Mouse (Mus musculus): ENCODE results near the gene Prrt2. TPM values are rescaled to one million over a fixed set of nuclear protein-coding genes. Genes with fewer than 3 reads are reported as not detected.
A peak's percentile ranks its signal among the peaks of the same experiment; 100 is the strongest.

Prrt2 gene
- total RNA-seq, 1 experiment, result 0.36 TPM

DNA sequence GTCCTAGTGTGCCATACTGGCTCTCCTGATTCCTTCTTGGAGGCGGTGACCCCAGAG is 45.3 kb downstream of the Prrt2 start, which contains the start of gene Cdipt:
Cdipt (plus strand) TSS at position 22 of the 57 bp plus-strand sequence.
- Histone ChIP-seq H3K4me3 (ENCODE audit: insufficient read depth in 1 of 2, low read depth in 1 of 2, low read length in 2 of 2, poor library complexity in 1 of 2, severe bottlenecking in 1 of 2) (peak within 1 kb of the TSS; percentile 78 to 82), H3K4me1 (ENCODE audit: control insufficient read depth in 2 of 2, insufficient read depth in 2 of 2, low read length in 2 of 2, poor library complexity in 1 of 2) (peaks cover 0 to 8% of the 10 kb centered on the region in 2 experiments; a peak in 2 of 4 replicates), H3K36me3 (ENCODE audit: control insufficient read depth, insufficient read depth, low read length, poor library complexity, severe bottlenecking) (peaks cover 23% of the 10 kb centered on the region), H3K9me3 (ENCODE audit: control insufficient read depth, insufficient read depth, low read depth, low read length) (no peaks in the 10 kb centered on the region), H3K27ac (ENCODE audit: insufficient read depth, low read depth, low read length, poor library complexity, severe bottlenecking) (peak within 1 kb of the TSS; percentile 92), H3K9ac (ENCODE audit: insufficient read depth, low read depth, low read length, poor library complexity, severe bottlenecking) (peak within 1 kb of the TSS; percentile 88)
- TF ChIP-seq CHD2 (IDR thresholded peaks at IDR 0.05; ENCODE audit: low read depth, low read length) (no peak), ZNF384 (IDR thresholded peaks at IDR 0.05; ENCODE audit: low read depth, low read length) (no peak), ZC3H11A (IDR thresholded peaks at IDR 0.05; ENCODE audit: borderline replicate concordance, low read depth, low read length) (no peak), HCFC1 (IDR thresholded peaks at IDR 0.05; ENCODE audit: borderline replicate concordance, insufficient read depth, low read length) (no peak), MAFK (IDR thresholded peaks at IDR 0.05; ENCODE audit: insufficient read depth, low read depth, low read length) (no peak)
- no peak for DNase-seq (ENCODE audit: low read depth, low spot score)
- in situ Hi-C loops (cut with MboI; ENCODE audit: low sequenced_read_pairs in 2 of 2, unreplicated experiment in 2 of 2), result no loop called here

GRCm38 (mm10) chr7:126975493-126975892 is 45.5 kb downstream of the Prrt2 start:
- in situ Hi-C loops (cut with MboI; ENCODE audit: low sequenced_read_pairs in 2 of 2, unreplicated experiment in 2 of 2), result no loop called here
- no peak for DNase-seq (ENCODE audit: low read depth, low spot score)
- Histone ChIP-seq H3K9ac (ENCODE audit: insufficient read depth, low read depth, low read length, poor library complexity, severe bottlenecking) (peak overlapping the region; percentile 45; the same call in 1 of the 2 replicates), H3K27ac (ENCODE audit: insufficient read depth, low read depth, low read length, poor library complexity, severe bottlenecking) (no peak overlapping the region), H3K4me1 (ENCODE audit: control insufficient read depth in 2 of 2, insufficient read depth in 2 of 2, low read length in 2 of 2, poor library complexity in 1 of 2) (peaks cover 0 to 8% of the 10 kb centered on the region in 2 experiments; a peak in 2 of 4 replicates), H3K36me3 (ENCODE audit: control insufficient read depth, insufficient read depth, low read length, poor library complexity, severe bottlenecking) (peaks cover 22% of the 10 kb centered on the region), H3K9me3 (ENCODE audit: control insufficient read depth, insufficient read depth, low read depth, low read length) (no peaks in the 10 kb centered on the region), H3K4me3 (ENCODE audit: insufficient read depth in 1 of 2, low read depth in 1 of 2, low read length in 2 of 2, poor library complexity in 1 of 2, severe bottlenecking in 1 of 2) (peak overlapping the region; percentile 41 to 82)
- TF ChIP-seq HCFC1 (IDR thresholded peaks at IDR 0.05; ENCODE audit: borderline replicate concordance, insufficient read depth, low read length) (no peak), ZNF384 (IDR thresholded peaks at IDR 0.05; ENCODE audit: low read depth, low read length) (no peak)

Other genes starting within 250 kb of the Prrt2 start
- gene Ypel3, start 244.3 kb downstream of the Prrt2 start, total RNA-seq (2012; rRNA removed), result 19.4 and 20.8 TPM in 2 replicates
- gene Tbx6, start 239.7 kb downstream of the Prrt2 start, total RNA-seq (2012; rRNA removed), result 0.89 and 1.7 TPM in 2 replicates
- gene Ppp4c, start 228.7 kb downstream of the Prrt2 start, total RNA-seq (2012; rRNA removed), result 260 and 291 TPM in 2 replicates
- gene Fam57b, start 223.5 kb downstream of the Prrt2 start, total RNA-seq (2012; rRNA removed), result 1.9 and 2.5 TPM in 2 replicates
- not detected in 2 replicates for gene 4930451I11Rik, start 189.6 kb downstream of the Prrt2 start, total RNA-seq (2012; rRNA removed)
- gene Doc2a, start 173.8 kb downstream of the Prrt2 start, total RNA-seq (2012; rRNA removed), result 5.5 and 7.7 TPM in 2 replicates
- gene Hirip3, start 159.2 kb downstream of the Prrt2 start, total RNA-seq (2012; rRNA removed), result 99.7 and 111 TPM in 2 replicates
- gene Ino80e, start 158.8 kb downstream of the Prrt2 start, total RNA-seq (2012; rRNA removed), result 68.7 and 78.7 TPM in 2 replicates
- 42.3 and 57.2 TPM in 2 replicates for gene Taok2, start 136.5 kb downstream of the Prrt2 start, total RNA-seq (2012; rRNA removed)
- 14.7 and 25.6 TPM in 2 replicates for gene Tmem219, start 98.3 kb downstream of the Prrt2 start, total RNA-seq (2012; rRNA removed)
- 13.2 and 16.2 TPM in 2 replicates for gene Kctd13, start 92.3 kb downstream of the Prrt2 start, total RNA-seq (2012; rRNA removed)
- 1.0 and 2.0 TPM in 2 replicates for gene Asphd1, start 71.6 kb downstream of the Prrt2 start, total RNA-seq (2012; rRNA removed)
- gene Sez6l2, start 70.6 kb downstream of the Prrt2 start, total RNA-seq (2012; rRNA removed), result 0.80 and 2.0 TPM in 2 replicates
- 106 and 122 TPM in 2 replicates for gene Cdipt, start 45.3 kb downstream of the Prrt2 start, total RNA-seq (2012; rRNA removed)
- gene Cdiptos, start 45.1 kb downstream of the Prrt2 start, total RNA-seq (2012; rRNA removed), result 0.18 and 0.32 TPM in 2 replicates
- gene Mvp, start 6.6 kb downstream of the Prrt2 start, total RNA-seq (2012; rRNA removed), result 49.2 and 56.0 TPM in 2 replicates
- gene Pagr1b, start 4.7 kb downstream of the Prrt2 start, total RNA-seq (2012; rRNA removed), result 0.63 and 1.3 TPM in 2 replicates
- 12.1 and 32.3 TPM in 2 replicates for gene Pagr1a, start 3.9 kb downstream of the Prrt2 start, total RNA-seq (2012; rRNA removed)
- gene Gm42742, start 114 bp downstream of the Prrt2 start, total RNA-seq (2012; rRNA removed), result 23.4 and 38.4 TPM in 2 replicates
- 134 and 164 TPM in 2 replicates for gene Maz, start 5.8 kb upstream of the Prrt2 start, total RNA-seq (2012; rRNA removed)
- 97.4 and 117 TPM in 2 replicates for gene Kif22, start 21.3 kb upstream of the Prrt2 start, total RNA-seq (2012; rRNA removed)
- not detected in 2 replicates for gene Zg16, start 66.1 kb upstream of the Prrt2 start, total RNA-seq (2012; rRNA removed)
- 13.5 and 31.2 TPM in 2 replicates for gene AI467606, start 70.1 kb upstream of the Prrt2 start, total RNA-seq (2012; rRNA removed)
- 5.6 and 7.1 TPM in 2 replicates for gene Qprt, start 101.0 kb upstream of the Prrt2 start, total RNA-seq (2012; rRNA removed)
- 30.2 and 67.4 TPM in 2 replicates for gene Spn, start 116.6 kb upstream of the Prrt2 start, total RNA-seq (2012; rRNA removed)
- 113 and 133 TPM in 2 replicates for gene Cd2bp2, start 174.8 kb upstream of the Prrt2 start, total RNA-seq (2012; rRNA removed)
- gene Tbc1d10b, start 187.3 kb upstream of the Prrt2 start, total RNA-seq (2012; rRNA removed), result 63.3 and 67.0 TPM in 2 replicates
- 322 and 498 TPM in 2 replicates for gene Mylpf, start 187.7 kb upstream of the Prrt2 start, total RNA-seq (2012; rRNA removed)
- 55.2 and 64.7 TPM in 2 replicates for gene Zfp553, start 211.8 kb upstream of the Prrt2 start, total RNA-seq (2012; rRNA removed)
- 85.8 and 128 TPM in 2 replicates for gene Sept1, start 211.9 kb upstream of the Prrt2 start, total RNA-seq (2012; rRNA removed)
- 18.7 and 21.6 TPM in 2 replicates for gene Zfp771, start 223.1 kb upstream of the Prrt2 start, total RNA-seq (2012; rRNA removed)
- 391 and 461 TPM in 2 replicates for gene Dctpp1, start 239.5 kb upstream of the Prrt2 start, total RNA-seq (2012; rRNA removed)

Data from ES-E14 (cell line).